Mouse (Mus musculus): ENCODE data around the gene Nfil3.
A peak's percentile ranks its signal among the peaks of the same experiment; 100 is the strongest.

Nfil3 gene

GRCm38 (mm10) chr13:52930582-52930981 lies 50.3 kb downstream of the Nfil3 start:
- no peak for DNase-seq (ENCODE audit: low read depth)

GRCm38 (mm10) chr13:52929209-52930171 lies 51.4 kb downstream of the Nfil3 start, which contains the start of gene Auh:
Auh (minus strand) TSS chr13:52929681.
- peak; percentile 89 for DNase-seq (ENCODE audit: low read depth)

DNA sequence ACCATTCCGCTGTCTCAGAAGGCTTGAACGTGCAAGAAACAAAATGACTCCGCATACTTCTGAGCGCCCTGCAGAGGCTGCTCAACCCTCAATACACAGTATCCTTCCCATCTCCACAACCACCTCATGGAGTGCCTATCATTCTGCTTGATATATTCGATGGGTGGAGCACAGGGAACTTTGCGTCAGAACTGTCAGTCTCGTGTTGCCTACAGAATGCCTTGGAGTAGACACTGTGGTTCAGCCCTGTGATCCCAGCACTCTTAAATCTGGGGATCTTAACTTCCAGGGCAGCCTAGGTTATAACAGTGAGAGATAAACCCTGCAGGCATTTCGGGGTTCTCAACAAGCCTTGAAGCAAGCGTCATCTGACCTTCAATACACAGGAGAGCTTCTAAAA lies 52.5 kb downstream of the Nfil3 start:
- DNase-seq (ENCODE audit: low read depth), result peak; percentile 51

DNA sequence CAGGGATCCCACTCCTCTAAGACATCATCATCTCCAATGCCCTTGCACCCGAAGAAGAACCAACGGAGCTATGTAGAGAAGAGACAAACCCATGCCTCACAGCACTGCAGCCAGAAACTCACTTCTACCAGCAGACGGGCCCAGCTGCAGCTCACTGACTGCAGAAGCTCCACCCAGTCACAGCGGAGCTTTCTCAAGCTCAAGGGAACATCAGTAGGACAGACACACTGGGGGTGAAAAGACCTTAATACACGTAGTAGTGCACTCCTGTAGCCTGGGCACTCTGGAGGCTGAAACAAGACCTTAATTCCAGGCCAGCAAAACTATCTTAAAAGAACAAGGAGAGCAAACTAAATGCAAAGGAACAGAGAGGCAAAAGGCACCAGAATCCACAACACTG lies 56.4 kb downstream of the Nfil3 start:
- no peak for DNase-seq (ENCODE audit: low read depth)

- peak; percentile 56 for DNase-seq (ENCODE audit: low read depth)
These were observed 58.9 kb downstream of the Nfil3 start for GRCm38 (mm10) chr13:52921966-52922365.

DNA sequence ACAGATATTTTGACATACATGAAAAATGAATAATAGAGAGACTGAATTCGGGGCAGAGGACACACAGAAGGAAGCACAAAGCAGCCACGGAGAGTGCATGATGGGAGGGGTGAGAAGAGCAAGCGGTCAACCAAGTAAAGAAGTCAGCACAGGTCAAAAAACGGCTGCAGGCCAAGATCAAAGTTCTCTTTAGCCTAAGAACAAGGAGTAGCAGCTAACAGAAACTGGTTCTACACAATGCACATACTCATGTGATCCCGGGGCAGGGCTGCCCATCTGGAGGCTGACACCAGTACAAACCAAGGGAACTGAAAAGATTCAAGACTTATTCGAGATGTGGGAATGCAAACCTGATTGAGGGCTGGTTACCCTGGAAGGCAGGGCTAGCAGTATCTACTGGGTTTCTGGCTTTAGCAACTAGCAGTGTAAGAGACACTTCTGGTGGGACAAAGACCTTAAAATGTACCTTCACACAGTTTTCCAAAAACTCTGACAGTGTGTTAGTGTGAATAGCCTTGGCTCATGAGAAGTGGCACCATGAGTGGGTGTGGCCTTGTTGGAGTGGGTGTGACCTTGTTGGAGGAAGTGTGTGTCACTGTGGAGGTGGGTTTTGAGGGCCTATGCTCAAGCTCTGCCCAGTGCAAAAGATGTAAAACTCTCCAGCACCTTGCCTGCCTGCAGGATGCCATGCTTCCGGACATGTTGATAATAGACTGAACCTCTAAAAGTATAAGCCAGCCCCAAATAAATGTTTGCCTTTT lies 59.6 kb downstream of the Nfil3 start:
- peak; percentile 25 for DNase-seq (ENCODE audit: low read depth)

DNA sequence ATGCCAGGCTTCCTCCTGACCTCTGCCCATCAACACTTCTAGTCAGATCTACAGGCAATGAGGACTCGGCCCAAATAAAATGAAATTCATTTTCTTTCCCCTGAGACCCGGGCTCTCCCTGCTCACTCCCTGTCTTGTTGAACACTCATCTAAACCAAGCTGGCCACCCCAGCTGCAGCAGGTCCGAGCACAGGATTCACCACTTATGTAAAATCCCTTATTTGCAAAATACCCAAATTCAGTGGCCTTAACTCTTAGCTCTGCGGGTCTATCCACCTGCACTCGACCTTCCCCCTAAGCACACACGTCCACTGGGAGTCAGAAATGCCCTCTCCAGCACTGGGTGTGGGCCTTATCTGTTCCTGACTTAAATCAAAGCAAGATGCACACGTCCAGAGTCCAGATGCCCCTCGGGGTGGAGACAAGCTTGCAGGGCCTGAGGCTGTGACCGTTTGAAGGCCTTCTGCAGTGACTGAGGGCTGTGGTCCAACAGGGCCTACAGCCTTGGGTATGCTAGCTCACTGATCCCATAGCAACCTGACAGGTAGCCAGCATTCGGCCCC lies 61.0 kb downstream of the Nfil3 start:
- DNase-seq (ENCODE audit: low read depth), result no peak

- DNase-seq (ENCODE audit: low read depth), result no peak
These were observed 62.5 kb downstream of the Nfil3 start for GRCm38 (mm10) chr13:52918333-52918732.
